Mouse (Mus musculus) hindbrain, embryonic 13.5 days (tissue): Measurements from ENCODE around the gene Auts2. TPM values are rescaled to one million over a fixed set of nuclear protein-coding genes. Genes with fewer than 3 reads are reported as not detected.

Experiments
- ATAC-seq: fragments of 200-750 bp; cut with Nextera tagmentation; 2 replicates; pipeline ENCODE4 v1.8.0; 2017; ENCODE audit warnings: moderate TSS enrichment; ENCODE audit not compliant: low FRiP score
- H3K27ac ChIP-seq: fragments of 300-500 bp; sonication (generic); 2 replicates; pipeline ENCODE4 v1.5.1; 2015; ENCODE audit warnings: inconsistent platforms, mild to moderate bottlenecking, moderate library complexity
- H3K27me3 ChIP-seq: fragments of 300-500 bp; sonication (generic); 2 replicates; pipeline ENCODE4 v1.6.1; 2015; ENCODE audit warnings: mild to moderate bottlenecking, inconsistent platforms
- H3K36me3 ChIP-seq: fragments of 300-500 bp; sonication (generic); 2 replicates; pipeline ENCODE4 v1.6.1; 2015; ENCODE audit warnings: mild to moderate bottlenecking, inconsistent platforms
- H3K4me1 ChIP-seq: fragments of 300-500 bp; sonication (generic); replicated peaks from 2 replicates; pipeline ENCODE4 v1.6.1; 2015; ENCODE audit warnings: inconsistent platforms
- H3K4me2 ChIP-seq: fragments of 300-500 bp; sonication (generic); 2 replicates; pipeline ENCODE4 v1.6.1; 2015; ENCODE audit warnings: inconsistent platforms, mild to moderate bottlenecking, moderate library complexity
- H3K4me3 ChIP-seq: fragments of 300-500 bp; sonication (generic); 2 replicates; pipeline ENCODE4 v1.5.1; 2015; ENCODE audit warnings: mild to moderate bottlenecking, inconsistent platforms
- H3K9ac ChIP-seq: fragments of 300-500 bp; sonication (generic); 2 replicates; pipeline ENCODE4 v1.6.1; 2015; ENCODE audit warnings: mild to moderate bottlenecking, inconsistent platforms
- H3K9me3 ChIP-seq: fragments of 300-500 bp; sonication (generic); 2 replicates; pipeline ENCODE4 v1.6.1; 2016; ENCODE audit warnings: inconsistent platforms
- WGBS: fragments of 180-500 bp; shearing (Covaris S2); methylation state at CpG from one replicate; pipeline ENCODE4 v1.1.7; 2015; 5-methylcytosine and 5-hydroxymethylcytosine counted together
- polyA plus RNA-seq: library from polyadenylated mRNA; unstranded; fragments of >200 nt; fragmentation: Nextera tagmentation; extraction: Ambion mirVana; gene quantifications from 2 replicates; pipeline ENCODE4 v1.2.1, GENCODE M21; 2015

Gene Auts2
- polyA plus RNA-seq, 1 experiment from 2014 or later, result 89.9 TPM

- no peaks in the 10 kb centered on the region for H3K36me3 ChIP-seq
- H3K27ac ChIP-seq, result peak overlapping the region; percentile 64
- WGBS, result 54% methylated on average over 4 of the region's 4 CpGs
Observed at GRCm38 (mm10) chr5:132201077-132201645, 342.0 kb downstream of the Auts2 start.

GRCm38 (mm10) chr5:132200595-132200994 lies 342.5 kb downstream of the Auts2 start:
- no peaks in the 10 kb centered on the region for H3K27me3 ChIP-seq
- H3K4me3 ChIP-seq, result no peak overlapping the region
- H3K9me3 ChIP-seq, result no peaks in the 10 kb centered on the region
- H3K36me3 ChIP-seq, result no peaks in the 10 kb centered on the region
- H3K4me2 ChIP-seq, result no peak overlapping the region
- H3K27ac ChIP-seq, result no peak overlapping the region
- H3K9ac ChIP-seq, result no peak overlapping the region
- peaks cover 55% of the 10 kb centered on the region for H3K4me1 ChIP-seq
- 68% methylated on average over 4 of the region's 4 CpGs for WGBS
- no peak for ATAC-seq

More at GRCm38 (mm10) chr5:132201077-132201645, 342.0 kb downstream of the Auts2 start:
- H3K9me3 ChIP-seq, result no peaks in the 10 kb centered on the region
- H3K27me3 ChIP-seq, result no peaks in the 10 kb centered on the region
- H3K9ac ChIP-seq, result no peak overlapping the region
- peaks cover 51% of the 10 kb centered on the region for H3K4me1 ChIP-seq
- H3K4me3 ChIP-seq, result no peak overlapping the region
- no peak for ATAC-seq
- no peak overlapping the region for H3K4me2 ChIP-seq

GRCm38 (mm10) chr5:132195048-132195533 lies 348.1 kb downstream of the Auts2 start:
- 30% methylated on average over 6 of the region's 6 CpGs for WGBS
- ATAC-seq, result no peak
- Histone ChIP-seq H3K27ac (peak overlapping the region; percentile 19; the same call in 1 of the 2 replicates), H3K4me1 (peaks cover 49% of the 10 kb centered on the region), H3K4me3 (no peak overlapping the region), H3K9ac (0 out of 2 replicates have a peak overlapping the region, but pooled peaks have one; percentile 44), H3K36me3 (no peaks in the 10 kb centered on the region), H3K4me2 (no peak overlapping the region), H3K27me3 (no peaks in the 10 kb centered on the region), H3K9me3 (no peaks in the 10 kb centered on the region)

- H3K36me3 ChIP-seq, result no peaks in the 10 kb centered on the region
- H3K27me3 ChIP-seq, result no peaks in the 10 kb centered on the region
- no peak overlapping the region for H3K4me3 ChIP-seq
- 88% methylated on average over 4 of the region's 4 CpGs for WGBS
- H3K9me3 ChIP-seq, result no peaks in the 10 kb centered on the region
- H3K9ac ChIP-seq, result no peak overlapping the region
- no peak overlapping the region for H3K4me2 ChIP-seq
- no peak overlapping the region for H3K27ac ChIP-seq
- peaks cover 44% of the 10 kb centered on the region for H3K4me1 ChIP-seq
- no peak for ATAC-seq
Observed at GRCm38 (mm10) chr5:132190190-132190589, 353.0 kb downstream of the Auts2 start.

- Histone ChIP-seq H3K4me3 (no peak overlapping the region), H3K27ac (0 out of 2 replicates have a peak overlapping the region, but pooled peaks have one; percentile 49), H3K4me2 (no peak overlapping the region), H3K4me1 (peaks cover 31% of the 10 kb centered on the region), H3K36me3 (no peaks in the 10 kb centered on the region), H3K27me3 (no peaks in the 10 kb centered on the region), H3K9me3 (no peaks in the 10 kb centered on the region), H3K9ac (no peak overlapping the region)
- no peak for ATAC-seq
- 44% methylated on average over 3 of the region's 3 CpGs for WGBS
Observed at GRCm38 (mm10) chr5:132186659-132187058, 356.5 kb downstream of the Auts2 start.

GRCm38 (mm10) chr5:132186221-132186620 lies 356.9 kb downstream of the Auts2 start:
- H3K4me2 ChIP-seq, result no peak overlapping the region
- no peaks in the 10 kb centered on the region for H3K9me3 ChIP-seq

GRCm38 (mm10) chr5:132184395-132185095 lies 358.6 kb downstream of the Auts2 start:
- Histone ChIP-seq H3K4me3 (no peak overlapping the region), H3K9ac (no peak overlapping the region), H3K4me1 (peaks cover 19% of the 10 kb centered on the region), H3K27ac (no peak overlapping the region), H3K27me3 (no peaks in the 10 kb centered on the region), H3K36me3 (no peaks in the 10 kb centered on the region), H3K4me2 (no peak overlapping the region), H3K9me3 (no peaks in the 10 kb centered on the region)
- ATAC-seq, result no peak
- WGBS, result 66% methylated on average over 4 of the region's 4 CpGs

More at GRCm38 (mm10) chr5:132186221-132186620, 356.9 kb downstream of the Auts2 start:
- H3K4me3 ChIP-seq, result no peak overlapping the region
- H3K9ac ChIP-seq, result no peak overlapping the region
- 53% methylated on average over 7 of the region's 7 CpGs for whole genome bisulfite sequencing
- H3K27ac ChIP-seq, result peak overlapping the region; percentile 49
- no peaks in the 10 kb centered on the region for H3K36me3 ChIP-seq
- peaks cover 30% of the 10 kb centered on the region for H3K4me1 ChIP-seq
- no peaks in the 10 kb centered on the region for H3K27me3 ChIP-seq
- ATAC-seq, result no peak

GRCm38 (mm10) chr5:132182077-132182476 lies 361.1 kb downstream of the Auts2 start:
- ATAC-seq, result no peak
- H3K9me3 ChIP-seq, result no peaks in the 10 kb centered on the region
- H3K27ac ChIP-seq, result no peak overlapping the region
- H3K4me2 ChIP-seq, result no peak overlapping the region
- 90% methylated on average over 9 of the region's 9 CpGs for WGBS
- no peak overlapping the region for H3K4me3 ChIP-seq
- H3K27me3 ChIP-seq, result no peaks in the 10 kb centered on the region
- H3K4me1 ChIP-seq, result peaks cover 18% of the 10 kb centered on the region
- H3K9ac ChIP-seq, result no peak overlapping the region
- no peaks in the 10 kb centered on the region for H3K36me3 ChIP-seq

GRCm38 (mm10) chr5:132170010-132170409 lies 373.1 kb downstream of the Auts2 start:
- H3K9me3 ChIP-seq, result no peaks in the 10 kb centered on the region
- 54% methylated on average over 8 of the region's 8 CpGs for WGBS
- no peak overlapping the region for H3K4me3 ChIP-seq
- no peak for ATAC-seq
- peaks cover 32% of the 10 kb centered on the region for H3K4me1 ChIP-seq
- no peaks in the 10 kb centered on the region for H3K36me3 ChIP-seq
- H3K4me2 ChIP-seq, result no peak overlapping the region
- H3K9ac ChIP-seq, result no peak overlapping the region
- H3K27me3 ChIP-seq, result no peaks in the 10 kb centered on the region
- H3K27ac ChIP-seq, result peak overlapping the region; percentile 64

GRCm38 (mm10) chr5:132168805-132169204 lies 374.3 kb downstream of the Auts2 start:
- Histone ChIP-seq H3K9me3 (no peaks in the 10 kb centered on the region), H3K36me3 (no peaks in the 10 kb centered on the region), H3K4me1 (peaks cover 32% of the 10 kb centered on the region), H3K9ac (no peak overlapping the region), H3K4me2 (no peak overlapping the region), H3K27me3 (no peaks in the 10 kb centered on the region), H3K4me3 (no peak overlapping the region), H3K27ac (no peak overlapping the region)
- WGBS, result 89% methylated on average over 5 of the region's 5 CpGs
- no peak for ATAC-seq

- no peak overlapping the region for H3K4me2 ChIP-seq
- H3K9me3 ChIP-seq, result no peaks in the 10 kb centered on the region
- ATAC-seq, result no peak
- no peaks in the 10 kb centered on the region for H3K36me3 ChIP-seq
- peaks cover 32% of the 10 kb centered on the region for H3K4me1 ChIP-seq
- H3K9ac ChIP-seq, result no peak overlapping the region
- H3K27ac ChIP-seq, result no peak overlapping the region
- no peak overlapping the region for H3K4me3 ChIP-seq
- WGBS, result 89% methylated on average over 5 of the region's 5 CpGs
- no peaks in the 10 kb centered on the region for H3K27me3 ChIP-seq
Observed at GRCm38 (mm10) chr5:132168224-132168623, 374.9 kb downstream of the Auts2 start.

GRCm38 (mm10) chr5:132166559-132166958 lies 376.6 kb downstream of the Auts2 start:
- ATAC-seq, result no peak

More at GRCm38 (mm10) chr5:132166559-132166958, 376.6 kb downstream of the Auts2 start:
- WGBS, result 73% methylated on average over 3 of the region's 3 CpGs
- no peaks in the 10 kb centered on the region for H3K27me3 ChIP-seq
- H3K9ac ChIP-seq, result no peak overlapping the region
- no peak overlapping the region for H3K4me3 ChIP-seq
- no peak overlapping the region for H3K4me2 ChIP-seq
- H3K36me3 ChIP-seq, result no peaks in the 10 kb centered on the region
- peaks cover 37% of the 10 kb centered on the region for H3K4me1 ChIP-seq
- no peaks in the 10 kb centered on the region for H3K9me3 ChIP-seq
- no peak overlapping the region for H3K27ac ChIP-seq
